Mouse (Mus musculus) layer of hippocampus, postnatal 25 days (tissue): ENCODE measurements around the gene Ptch1. TPM values are rescaled to one million over a fixed set of nuclear protein-coding genes. Genes with fewer than 3 reads are reported as not detected.
A peak's percentile ranks its signal among the peaks of the same experiment; 100 is the strongest.

Source experiments
- DNase-seq, 2 experiments: peaks; one replicate each; pipeline ENCODE4 v3.0.0; 2022; ENCODE audit warnings: mixed read lengths in 2 of 2, low spot score in 1 of 2; ENCODE audit errors: extremely low spot score in 1 of 2
- total RNA-seq, 2 experiments: library from RNA; stranded (reverse); gene quantifications; 2 replicates each; pipeline ENCODE4 v1.2.3; 2021

Gene Ptch1
- 10 to 100 TPM; 39.9 to 47.9 TPM for total RNA-seq

DNA sequence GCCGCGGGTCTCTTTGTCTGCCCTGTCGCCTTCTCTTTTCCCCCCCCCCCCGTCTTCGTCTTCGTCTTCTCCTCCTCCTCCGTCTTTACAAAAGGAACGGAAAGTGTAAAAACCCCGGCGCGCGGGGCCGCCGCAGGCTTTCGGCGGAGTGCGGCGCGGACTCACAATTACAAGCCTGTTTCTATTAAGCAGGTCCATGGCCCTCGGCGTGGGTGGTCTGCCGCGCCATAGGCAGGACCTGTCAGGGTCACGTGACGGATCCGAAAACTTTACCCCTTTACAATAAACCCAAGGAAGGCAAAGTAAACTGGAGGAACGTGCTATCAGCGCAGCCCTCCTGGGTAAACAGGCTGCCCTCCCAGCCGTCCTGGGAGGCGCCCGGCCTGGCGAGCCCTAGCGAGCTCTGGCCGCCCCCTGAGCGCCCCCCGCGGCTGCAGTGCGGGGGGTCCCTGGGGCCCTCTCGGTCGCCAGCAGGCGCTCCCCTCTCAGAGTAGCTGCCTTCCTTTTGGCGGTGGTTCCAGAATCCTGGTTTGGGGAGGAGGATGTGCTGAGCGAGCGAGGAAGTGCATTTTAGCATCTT is at the start of gene Ptch1:
Gene Ptch1, minus strand, starts transcription at position 343 of the 580 bp plus-strand sequence.
- peak; percentile 30 to 40 for DNase-seq

DNA sequence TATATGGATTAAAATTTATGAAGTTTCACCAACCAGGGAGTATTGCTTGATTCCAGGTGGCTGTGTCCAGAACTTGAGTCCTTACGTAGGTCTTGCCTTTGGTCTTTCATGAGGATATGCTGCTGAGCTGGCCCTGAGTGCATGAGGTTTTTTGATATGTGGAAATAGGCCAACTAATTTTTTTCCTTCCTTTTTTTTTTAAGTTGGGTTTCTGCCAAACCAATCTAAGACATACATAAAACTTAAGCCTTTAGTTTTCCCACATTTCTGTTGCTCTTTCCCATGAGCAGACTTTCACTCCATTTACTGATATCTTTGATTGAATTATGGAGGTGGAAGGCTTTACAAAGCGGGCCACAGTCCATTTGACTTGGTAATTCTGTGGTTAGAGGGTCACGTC is 47.9 kb upstream of the Ptch1 start:
- DNase-seq, result no peak

DNA sequence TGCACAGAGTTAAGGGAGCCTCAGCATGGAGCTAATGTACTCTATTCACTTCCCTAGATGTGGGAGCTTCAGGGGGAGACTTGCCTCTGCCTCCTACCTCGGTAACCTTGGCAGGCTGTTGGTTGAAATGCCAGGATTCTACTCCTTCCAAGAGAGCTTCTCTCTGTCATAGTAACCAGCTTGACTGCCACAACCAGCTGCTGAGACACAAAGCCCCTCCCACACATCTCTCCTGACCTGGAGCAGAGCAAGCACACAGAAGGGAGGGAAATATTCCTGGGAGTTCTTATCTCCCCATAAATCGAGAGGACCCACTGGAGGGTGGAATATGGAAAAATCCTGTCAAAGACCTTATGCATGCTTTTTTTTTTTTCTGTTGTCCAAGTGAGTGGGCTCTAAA is 39.8 kb upstream of the Ptch1 start:
- no peak for DNase-seq

DNA sequence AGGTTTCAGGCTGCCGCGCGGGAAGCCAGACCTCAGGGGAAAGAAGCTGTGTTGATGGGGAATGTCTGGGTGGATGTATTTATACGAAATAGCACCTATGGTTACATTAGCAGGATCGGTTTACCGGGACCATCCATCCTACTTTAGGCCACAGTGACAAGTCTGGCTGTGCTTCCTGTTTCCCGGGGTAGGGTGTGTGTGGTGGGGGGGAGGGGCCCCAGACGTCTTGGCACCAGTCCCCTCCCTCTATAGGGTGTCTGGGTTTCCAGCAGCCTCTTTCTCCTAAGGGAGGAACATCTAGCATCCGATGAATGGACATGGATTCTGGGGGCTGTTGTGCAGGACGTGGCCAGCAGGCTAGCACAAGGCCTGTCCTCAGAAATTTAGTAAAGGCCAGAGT is 36.3 kb upstream of the Ptch1 start:
- DNase-seq, result no peak

DNA sequence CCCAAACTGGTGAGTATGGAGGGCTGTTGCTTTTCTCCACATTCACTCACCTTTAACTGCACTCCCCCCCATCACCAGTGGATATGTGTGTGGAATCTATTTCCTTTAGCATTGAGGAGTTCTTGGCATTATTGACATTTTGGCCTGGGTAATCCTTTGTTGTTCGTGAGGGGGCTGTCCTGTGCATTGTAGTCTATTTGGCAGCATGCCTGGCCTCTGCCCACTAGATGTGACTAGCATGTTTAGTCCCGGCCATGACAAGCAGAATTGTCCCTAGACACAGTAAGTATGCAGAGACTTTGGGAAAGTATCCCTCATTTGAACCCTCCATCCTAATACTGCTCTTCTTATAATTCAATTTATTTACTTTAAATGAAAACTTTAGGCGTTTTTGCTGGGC is 24.2 kb upstream of the Ptch1 start:
- no peak for DNase-seq

DNA sequence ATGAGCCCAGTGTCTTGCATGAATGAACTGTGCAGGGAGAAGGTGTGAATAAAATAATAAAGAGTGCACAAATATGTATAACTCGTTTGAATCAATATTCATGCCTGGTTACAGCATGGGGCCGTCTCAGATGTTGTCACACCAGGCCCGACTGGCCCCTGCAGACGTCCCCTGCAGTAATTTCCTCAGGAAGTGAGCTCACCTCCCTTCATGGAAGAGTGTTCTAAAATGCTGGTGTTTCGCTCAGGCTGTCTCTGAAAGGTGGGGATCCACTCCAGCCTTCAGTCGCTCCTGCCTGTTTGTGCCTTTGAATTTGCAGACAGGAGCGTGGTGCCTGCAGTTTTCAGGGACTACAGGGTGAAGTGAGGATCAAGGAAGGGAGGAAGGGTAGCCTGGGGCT is 22.5 kb upstream of the Ptch1 start:
- no peak for DNase-seq

DNA sequence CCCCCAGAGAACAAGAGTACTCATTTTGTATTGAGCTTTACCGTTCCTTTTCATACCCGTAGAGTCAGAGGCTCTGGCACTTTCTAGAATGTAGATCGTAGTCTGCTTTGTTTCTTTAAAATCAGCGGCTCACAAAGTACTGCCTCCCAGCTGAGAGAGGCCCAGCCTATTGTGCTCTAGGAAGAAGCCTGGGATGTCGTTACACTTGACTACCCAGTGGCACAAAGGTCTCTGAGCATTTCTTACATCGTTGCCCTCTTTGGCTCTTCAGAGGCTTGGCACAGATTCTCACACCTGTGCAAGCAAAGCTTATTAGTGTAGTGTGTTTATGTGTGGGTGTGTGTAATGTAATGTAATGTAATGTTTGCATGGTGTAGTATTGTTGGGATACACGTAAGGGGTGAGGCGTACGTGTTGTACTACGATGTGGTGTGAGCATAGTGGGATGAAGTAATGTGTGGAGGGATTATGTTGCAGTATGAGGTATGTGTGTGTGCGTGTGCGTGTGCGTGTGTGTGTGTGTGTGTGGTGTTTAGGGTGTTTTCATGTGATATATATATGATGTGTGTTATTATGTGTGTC is 20.2 kb upstream of the Ptch1 start:
- DNase-seq, result no peak

DNA sequence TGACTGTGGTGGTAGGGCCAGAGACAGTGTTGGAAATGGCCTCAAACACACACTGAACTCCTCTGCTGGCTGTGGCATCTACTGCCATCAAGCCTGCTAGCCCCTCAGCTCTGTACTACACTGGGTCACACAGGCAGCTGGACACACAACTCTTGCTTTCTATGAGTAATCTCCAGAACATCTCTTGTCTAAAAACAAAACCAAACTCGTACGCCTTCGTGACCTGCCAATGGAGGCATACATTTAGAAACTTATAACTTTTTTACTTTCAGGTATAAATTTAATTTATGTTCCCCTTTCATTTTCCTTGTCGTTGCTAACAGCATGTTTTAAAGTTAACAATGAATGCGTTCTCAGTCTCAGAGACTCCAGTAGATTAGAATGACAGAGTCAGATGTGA is 19.4 kb upstream of the Ptch1 start:
- DNase-seq, result no peak

DNA sequence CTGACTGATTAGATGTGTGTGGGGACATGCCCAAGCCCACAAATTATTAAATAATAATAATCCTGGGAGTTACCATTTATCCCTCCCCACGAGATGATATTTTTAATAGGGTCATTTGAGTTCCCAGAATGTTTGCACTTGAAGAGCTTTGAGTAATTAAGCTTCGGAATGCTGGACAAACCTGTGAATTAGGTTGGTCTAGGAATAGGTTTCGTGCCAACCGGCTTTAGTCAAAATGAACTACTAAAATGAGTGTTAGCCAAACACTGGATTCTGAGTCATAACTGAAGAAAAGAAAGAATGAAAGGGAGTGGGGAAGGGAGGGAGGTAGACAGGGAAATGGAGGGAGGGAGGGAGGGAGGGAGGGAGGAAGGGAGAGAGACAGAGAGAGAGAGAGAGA is 1.2 kb upstream of the Ptch1 start:
- DNase-seq, result no peak

DNA sequence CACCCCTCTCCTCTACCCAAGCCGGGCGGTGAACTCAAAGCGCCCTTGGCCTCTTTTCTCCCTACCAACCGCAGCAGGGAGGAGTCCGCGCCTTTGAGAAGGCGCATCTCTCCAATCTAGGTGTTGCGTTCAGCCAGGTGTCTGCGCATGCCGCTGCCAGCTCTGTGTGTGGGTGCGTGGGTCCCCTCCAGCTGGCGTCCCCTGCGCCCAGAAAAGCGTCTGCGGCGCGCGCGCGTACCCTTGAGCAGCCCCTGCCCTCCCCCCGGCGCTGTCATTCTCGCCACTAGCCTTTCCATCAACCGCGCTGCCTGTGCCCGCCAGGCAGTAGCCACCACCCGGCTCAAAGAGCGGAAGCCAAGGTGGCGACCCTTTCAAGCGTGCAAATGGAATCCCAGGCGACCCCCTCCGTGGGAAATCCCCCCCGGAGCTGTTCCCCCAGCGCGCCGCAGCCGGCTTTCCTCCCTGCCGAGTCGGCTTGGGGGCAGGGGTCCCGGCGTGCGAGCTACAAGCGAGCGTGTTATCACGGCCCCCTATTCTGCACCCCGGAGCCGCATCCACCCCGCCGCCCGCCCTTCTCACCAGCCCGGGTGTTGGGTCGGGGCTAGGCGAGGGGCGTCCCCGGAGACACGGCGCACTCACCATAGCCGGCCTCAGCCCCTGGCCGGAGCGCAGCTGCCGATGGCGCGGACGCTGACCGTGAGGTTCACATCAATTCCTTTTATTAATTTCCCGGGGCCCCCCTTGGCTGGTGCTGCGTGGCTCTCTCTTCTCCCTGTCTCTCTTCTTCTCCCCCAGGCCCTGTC is 744 bp downstream of the Ptch1 start:
- DNase-seq, result peak; percentile 35 to 50

DNA sequence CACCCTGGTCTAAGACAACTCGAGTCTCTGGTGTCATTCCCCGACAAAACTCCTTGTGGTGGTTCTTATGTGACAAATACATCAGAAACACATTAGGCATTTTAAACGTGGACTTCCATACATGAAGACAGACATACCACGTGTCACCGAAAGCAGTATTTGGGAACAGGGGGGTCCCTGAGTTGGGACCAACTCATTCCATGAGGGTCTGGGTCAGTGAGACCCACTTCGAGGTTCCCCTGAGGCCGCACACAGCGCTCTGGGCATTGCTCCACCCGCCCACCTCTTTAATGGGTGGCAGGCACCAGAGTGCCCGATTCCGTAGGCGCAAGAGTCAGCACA is 1.3 kb downstream of the Ptch1 start:
- no peak for DNase-seq

DNA sequence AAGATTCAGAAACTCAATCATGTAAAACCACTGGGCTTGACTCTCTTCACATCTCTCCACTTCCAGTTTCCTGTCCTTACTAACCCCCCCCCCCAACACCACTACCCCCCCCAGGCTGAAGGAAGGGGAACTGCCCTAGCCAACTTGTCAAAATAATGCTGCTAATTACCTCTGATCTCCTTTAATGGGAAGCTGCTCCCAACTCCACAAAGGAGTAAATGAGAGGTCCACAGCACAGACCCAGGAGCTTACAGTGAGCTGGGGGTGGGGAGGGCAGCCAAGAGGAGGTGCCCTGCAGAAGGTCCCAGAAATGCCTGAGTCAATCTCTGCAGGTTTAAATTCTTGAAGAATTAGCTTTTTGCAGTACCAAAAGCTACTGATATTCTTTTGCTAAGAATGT is 2.9 kb downstream of the Ptch1 start:
- no peak for DNase-seq

DNA sequence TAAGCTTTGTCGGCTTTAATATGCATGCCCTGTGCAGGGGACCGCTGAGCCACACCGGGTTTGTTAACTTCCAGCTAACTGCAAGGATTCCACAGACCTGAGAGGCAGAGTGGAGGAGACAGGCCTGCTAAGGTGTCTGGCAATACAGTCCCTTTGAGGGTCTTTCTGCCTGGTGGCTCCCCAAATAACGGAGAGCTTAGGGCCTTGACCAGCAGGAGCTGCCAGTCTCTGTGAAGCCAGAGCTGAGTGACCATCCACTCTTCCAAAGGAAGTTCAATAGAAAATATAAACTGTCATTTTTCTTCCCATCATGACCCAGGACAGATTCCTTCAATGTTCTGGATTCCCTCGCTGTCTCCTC is 4.0 kb downstream of the Ptch1 start:
- no peak for DNase-seq

DNA sequence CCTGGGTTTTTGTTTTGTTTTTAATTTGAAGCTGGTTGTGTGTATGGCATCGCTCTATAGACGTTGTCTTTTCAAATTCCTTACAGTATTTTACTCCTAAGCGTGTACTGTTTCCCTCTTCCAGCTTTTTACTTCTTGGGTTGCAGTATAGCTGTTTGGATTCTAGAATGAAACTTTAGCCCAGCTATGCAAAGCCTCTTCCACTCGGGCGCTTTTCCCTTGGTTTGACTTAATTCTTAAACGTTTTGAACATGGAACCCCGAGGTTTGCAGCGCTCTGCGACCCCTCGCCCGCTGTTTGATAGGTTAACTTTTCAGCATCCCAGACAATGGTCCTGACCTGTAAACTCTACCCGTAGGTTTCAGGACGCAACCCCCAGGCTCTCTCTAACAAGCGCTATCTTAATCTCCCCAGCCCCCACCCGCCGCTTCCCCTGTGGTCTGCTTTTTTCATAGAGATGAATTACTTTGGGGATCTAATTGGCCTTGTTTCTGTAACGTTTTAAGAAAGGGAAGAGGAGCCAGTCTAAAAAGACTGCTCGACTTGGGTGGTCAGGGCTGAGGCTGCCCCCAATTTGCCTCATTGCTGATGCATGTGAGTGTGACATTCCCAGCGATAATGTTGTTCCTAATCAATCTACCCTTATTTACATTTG is 4.5 kb downstream of the Ptch1 start:
- no peak for DNase-seq

DNA sequence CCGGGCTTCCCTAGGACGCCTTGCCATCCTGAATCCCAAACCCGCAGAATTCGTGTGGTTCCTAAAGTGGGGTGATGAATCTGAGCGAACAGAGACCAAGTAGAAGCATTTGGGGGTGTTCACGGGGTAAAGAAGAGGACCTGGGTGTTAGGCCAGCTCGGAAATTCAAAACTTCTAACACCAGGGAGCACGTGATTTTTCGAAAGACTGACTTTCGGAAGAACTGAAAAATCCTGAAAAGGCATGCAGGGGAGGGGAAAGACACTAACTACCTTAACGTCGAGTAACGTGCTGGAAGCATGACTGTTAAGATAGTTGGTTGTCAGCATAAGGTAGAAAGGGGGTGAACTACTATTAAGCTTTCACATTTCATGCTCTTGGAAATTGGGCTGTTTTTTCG is 5.1 kb downstream of the Ptch1 start:
- DNase-seq, result no peak

DNA sequence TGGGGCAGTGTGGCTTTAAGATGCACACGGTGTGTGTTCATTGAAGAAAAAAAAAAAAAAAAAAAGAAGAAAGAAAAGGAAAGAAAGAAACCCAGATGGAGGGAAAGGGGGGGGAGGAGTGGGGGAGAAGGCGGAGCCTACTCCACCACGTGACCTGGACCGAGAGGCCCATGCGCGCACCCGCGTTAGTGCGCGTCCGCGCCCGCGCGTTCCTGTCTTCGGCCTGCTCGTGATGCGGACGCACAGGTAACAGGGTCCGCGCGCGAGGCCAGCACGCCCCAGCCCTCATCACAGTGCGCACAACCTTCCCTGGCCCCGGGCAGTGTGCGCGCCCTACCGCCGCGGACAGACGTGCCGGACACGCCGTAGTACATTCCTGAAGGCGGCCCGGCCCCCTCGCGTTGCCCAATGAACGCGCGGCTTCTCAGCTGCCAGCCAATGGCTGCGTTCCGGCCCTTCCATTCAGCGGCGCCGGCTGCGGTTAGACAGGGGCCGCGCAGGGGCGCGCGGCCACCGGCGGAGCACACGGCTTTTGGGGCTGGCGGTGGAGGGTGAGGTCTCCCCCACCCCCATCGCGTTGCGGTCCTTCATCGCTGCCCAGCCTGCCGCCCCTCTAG is 5.6 kb downstream of the Ptch1 start:
- DNase-seq, result peak; percentile 77 to 90

DNA sequence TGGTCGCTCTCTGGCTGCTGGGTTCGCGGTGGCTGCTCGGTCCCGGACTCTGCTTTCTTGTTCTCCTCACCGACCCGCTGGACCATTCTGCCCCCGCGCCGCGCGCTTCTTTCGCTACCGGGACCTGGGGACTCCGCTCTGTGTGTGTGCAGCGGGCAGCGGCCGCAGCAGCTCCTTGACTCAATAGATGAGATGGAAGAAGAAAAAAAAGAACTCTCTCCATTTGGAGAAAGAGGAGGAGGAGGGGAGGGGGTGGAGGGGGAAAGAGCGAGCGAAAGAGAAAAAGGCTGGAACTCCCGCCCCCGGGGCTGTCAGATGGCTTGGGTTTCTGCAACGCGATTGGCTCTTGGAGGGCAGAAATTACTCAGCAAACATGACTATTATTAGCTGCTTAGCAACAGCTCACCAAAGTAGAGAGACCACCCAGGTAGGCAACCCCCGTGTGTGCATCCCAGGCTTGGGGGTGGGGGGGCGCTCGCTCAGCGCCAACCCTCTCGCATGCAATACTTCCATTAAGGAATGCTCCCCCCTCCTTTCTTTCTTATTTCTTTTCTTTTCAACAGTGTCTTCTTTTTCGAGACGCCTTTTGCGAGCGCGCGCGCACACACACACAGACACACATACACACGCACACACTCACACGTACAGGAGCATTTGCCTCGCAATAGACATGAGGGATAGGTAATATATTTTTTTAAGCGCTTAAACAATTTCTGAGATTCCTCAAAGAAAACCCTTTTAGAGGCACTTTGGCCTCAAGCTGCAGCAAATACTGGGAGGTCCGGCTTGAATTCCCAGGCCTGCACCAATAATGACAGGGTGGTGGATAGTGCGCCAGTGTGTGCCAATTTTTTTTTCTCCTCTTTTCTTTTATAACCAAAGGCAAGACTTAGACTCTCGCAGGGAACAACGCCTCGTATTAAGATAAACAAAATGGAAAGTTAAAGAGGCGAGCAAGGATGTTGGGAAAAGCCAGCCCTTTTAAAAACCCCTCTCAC is 7.1 kb downstream of the Ptch1 start:
- DNase-seq, result peak; percentile 68 to 72

DNA sequence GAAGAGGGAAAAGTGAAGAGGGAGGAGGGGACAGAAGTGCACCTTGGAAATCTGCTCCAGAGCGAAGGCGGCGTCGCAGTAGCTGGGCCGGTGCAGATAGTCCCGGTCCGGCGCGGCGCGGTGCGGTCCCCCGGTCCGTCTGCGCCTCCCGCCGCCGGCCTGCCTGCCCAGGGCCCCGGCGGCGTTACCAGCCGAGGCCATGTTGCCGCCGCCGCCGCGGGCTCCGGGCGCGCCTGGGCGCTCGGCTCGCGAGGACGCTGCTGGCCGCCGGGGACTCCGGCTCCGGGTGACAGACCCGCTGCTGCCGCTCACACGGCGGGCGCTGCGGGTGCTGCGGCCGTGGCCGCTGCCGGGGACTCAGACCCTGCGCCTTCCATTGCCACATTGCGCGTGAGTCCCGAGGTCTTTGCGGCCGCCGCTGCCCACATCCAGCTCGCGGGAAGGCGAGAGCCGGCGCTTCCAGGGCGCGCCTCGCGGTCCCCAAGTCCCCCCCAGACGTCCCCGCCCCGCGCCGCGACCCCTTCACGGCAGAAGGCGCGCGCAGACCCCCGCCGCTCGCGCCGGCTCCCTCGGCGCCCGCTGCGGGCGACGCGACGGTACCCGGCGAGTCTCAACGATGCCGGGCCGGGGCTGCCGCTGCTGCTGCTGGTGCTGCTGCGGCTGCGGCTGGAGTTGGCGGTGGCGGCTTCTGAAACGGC is 7.9 kb downstream of the Ptch1 start:
- peak in 1 of 2 experiments; percentile 41 for DNase-seq

DNA sequence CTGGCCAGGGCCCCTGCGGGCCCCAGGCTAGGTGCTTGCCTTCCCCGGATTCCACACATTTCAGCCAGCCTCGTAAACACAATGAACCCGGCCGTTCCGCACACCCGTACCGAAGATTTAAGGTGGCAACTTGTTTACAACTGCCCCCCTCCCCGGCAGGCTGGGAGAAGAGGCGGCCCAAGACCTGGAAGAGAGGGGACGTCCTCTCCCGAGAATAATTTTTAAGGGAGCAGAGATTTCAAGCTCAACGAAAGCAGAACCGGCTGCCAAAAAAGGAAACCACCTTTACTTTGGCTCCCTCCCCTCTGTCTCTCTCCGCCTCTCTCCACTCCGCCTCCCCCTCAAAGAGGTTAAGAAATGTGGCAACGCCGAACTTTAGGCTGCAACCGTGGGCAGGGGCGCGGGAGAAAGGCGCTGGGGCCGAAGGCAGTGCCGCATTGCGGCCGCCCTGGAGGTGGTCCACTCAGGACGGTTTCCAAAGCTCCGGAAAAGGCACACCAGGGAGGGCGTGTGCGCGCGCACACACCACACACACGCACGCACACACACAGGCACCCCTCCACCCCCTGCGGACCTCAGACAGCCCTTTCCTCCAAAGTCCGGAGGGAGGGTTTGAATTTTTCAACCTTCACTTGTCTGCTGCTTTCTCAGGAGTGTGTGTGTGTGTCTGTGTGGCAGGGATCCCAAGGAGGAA is 8.6 kb downstream of the Ptch1 start:
- peak; percentile 42 to 53 for DNase-seq
